Mouse (Mus musculus) olfactory bulb, adult 2 months (tissue): ENCODE results near the gene Mmp25.

ENCODE experiments used
- CTCF ChIP-seq: fragments of 200-500 bp; IDR thresholded peaks from 2 replicates; pipeline ENCODE4 v1.5.1; 2012; ENCODE audit warnings: low read depth, mild to moderate bottlenecking, low read length, moderate library complexity; ENCODE audit not compliant: insufficient read depth
- POLR2A ChIP-seq: fragments of 200-500 bp; IDR thresholded peaks from 2 replicates; pipeline ENCODE4 v1.6.1; 2012; ENCODE audit warnings: mild to moderate bottlenecking, low read depth, low read length, moderate library complexity; ENCODE audit not compliant: insufficient read depth

DNA sequence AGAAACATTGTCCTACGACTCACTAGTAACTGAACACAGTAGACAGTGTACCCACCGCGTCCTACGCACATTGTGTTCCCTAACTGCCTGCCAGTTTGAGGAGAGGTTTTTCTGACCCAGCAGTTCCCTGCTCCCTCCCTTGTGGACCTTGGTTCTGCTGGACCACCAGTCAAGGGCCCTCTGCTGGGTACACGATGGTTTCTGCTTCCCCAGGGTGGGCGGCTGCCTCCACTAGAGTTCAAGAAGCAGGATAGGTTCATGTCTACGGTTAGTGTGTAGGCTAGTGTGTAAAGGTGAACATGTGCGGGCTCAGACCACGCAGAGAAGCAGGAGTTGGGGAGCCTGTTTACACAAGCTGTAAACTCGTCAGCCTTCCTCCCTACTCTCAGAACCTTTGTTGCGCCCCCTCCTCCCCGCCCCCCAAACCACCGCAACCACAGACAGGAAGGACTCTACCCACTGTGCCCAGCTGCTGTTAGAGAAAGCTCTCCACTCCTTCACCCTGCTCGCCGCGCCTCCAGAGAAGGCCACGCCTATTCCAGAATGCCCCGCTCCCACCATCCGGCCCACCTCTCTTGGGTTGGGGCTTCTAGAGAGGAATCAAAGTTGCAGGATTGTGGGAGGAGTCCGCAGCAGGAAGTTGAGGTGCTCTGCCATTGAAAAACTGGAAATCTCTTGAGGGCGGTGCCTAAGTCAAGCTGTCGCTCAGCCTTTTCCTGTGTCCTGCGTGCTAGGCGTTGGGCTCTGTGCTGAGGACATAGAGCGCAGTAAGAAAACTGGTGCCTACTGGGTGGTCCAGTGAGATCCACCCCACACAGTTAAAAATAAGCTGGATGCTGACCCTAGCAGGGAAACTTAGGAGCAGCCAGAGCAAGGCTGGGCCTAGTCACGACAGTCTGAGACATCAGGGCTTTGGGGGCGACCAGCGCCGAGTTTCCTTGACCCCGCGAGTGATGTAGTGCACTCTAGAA is 46.2 kb downstream of the Mmp25 start, which contains the start of gene Zfp13:
- TF ChIP-seq CTCF (no peak), POLR2A (peak; percentile 40; the same call in 1 of the 2 replicates)
